Mouse (Mus musculus): ENCODE measurements around the gene Cdc123. TPM values are rescaled to one million over a fixed set of nuclear protein-coding genes. Genes with fewer than 3 reads are reported as not detected.
A peak's percentile ranks its signal among the peaks of the same experiment; 100 is the strongest.

Gene Cdc123
- total RNA-seq, 2 experiments from 2014 or later: 103 to 122 TPM

DNA sequence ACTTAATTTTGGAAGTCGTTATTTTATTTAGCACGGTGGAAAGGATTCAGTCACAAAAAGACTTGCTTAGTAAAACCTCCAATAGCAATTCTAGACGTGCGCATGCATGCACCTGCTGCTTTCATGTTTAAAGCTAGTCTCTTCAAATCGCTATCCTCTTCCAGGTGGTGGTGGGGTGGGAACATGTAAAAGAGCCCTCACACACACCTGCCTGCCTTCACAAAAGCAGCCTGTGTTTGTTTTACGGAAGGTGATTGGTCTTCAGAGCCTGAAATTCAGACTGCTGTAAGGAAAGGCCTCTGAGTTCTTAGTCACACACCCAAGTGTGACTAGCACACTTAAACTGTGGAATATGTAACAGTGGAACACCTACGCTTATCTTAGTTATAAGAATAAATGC lies 39.7 kb downstream of the Cdc123 start:
- no peak for DNase-seq (ENCODE audit: low spot score in 2 of 2)

DNA sequence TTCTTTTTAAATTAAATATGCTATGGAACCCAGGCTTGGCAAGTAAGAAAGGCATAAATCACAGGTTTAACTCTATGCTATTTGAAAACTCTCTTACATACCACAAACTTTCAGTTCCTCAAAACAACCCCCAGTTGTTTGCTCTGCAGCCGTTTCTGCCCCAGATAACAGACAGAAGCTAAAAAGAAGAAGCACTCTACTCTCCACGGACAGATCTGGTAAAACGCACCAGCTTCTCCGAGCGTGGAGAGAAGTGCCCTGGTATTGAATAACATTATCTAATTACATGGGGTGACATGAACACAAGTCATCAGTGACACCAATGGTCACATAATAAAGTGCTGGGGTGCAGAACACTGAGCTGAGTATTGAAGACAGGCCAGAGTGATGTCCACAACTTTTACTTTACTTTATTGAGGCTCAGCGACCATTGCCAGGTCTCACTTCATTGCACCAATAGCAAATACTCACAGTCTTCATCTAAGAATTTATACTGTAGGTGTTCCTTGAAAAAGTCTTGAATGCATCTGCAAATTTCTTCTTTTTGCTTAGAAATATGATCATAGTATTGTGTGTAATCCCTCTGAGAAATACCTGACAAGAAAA lies 40.4 kb downstream of the Cdc123 start:
- DNase-seq (ENCODE audit: low spot score in 2 of 2): no peak

DNA sequence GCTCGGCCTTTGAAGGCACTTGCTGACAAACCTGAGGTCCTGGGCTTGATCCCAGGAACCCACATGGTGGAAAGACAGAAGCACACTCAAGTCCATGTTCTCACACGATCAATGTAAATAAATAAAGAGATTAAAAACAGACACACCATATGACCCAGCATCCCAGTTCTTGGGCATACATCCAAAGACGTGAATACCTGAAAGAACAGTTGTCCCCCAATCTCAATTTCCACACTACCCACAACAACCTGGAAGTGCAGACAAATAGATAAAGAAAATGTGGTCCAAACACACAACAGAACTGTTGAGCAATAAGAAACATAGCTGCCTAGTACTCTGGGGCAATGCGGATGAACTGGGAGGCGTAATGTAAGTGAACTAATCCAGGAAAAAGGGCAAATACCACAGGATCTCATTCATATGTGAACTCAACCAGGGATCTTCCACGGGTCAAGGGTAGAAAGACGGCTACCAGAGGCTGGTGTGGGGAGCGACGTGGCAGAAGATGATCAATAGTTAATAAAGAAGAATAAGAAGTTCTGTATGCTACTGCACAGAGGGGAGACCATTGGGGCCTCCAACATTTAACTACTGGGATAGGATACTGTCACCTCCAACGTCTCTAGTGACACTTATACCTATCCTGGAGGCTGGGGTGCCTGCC lies 42.9 kb downstream of the Cdc123 start:
- no peak for DNase-seq (ENCODE audit: low spot score in 2 of 2)

DNA sequence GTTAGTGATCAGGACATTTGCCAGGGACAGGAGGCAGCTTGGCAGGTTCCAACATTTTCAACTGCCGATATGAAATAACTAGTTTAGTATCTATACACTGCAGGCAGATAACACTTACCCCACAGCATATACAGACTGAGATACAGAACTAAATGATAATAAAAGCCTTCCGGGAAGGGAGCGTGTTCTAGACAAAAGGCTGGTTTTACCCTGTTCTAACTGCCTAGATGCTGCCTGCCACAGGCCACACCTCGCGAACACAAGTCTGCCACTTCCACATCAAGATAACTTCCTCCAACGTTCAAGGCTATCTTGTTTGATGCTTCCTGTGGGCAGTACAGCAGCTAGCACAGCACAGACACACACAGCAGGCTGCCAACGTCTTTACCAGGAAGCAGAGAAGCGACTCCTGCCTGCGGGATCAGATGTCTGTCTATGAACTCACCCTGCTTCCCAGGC lies 43.8 kb downstream of the Cdc123 start:
- no peak for DNase-seq (ENCODE audit: low spot score in 2 of 2)

DNA sequence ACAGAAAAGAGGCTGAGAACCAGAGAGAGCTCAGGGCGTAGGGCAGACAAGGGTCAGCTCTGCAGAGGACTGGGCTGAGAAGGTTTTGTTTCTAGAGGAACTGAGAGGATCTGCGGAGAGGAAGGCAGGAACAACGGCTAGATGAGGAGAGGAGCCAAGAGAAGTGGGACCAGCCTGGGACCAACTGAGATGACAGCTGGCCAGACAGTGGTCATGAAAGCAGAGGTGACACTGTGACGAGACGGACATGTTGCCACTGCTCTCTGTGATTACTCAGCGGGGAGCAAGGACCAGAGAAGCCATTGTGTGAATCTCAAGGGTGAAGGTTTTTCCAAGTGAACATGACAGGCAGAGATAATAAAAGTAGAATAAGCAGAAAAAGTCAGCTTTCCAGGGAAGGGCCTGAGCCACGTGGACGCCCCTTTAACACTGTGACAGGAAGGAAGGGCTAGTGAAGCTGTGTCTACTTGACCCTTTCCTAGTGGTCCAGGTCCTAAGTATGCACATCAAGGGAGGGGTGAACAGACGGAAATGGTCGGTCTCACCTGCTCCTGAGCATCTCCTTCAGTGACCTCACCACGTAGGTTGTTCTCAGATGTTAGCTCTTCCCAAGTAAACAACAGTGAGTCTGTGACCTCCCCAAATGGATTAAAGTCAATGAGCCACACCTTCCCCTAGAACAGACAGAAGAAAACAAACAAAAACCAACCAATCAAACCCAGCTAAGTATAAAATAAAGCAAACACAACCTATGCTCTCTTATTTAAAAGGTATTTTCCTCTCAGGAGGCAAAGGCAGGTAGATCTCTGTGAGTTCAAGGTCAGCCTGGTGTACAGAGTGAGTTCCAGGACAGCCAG lies 46.9 kb downstream of the Cdc123 start:
- DNase-seq (ENCODE audit: low spot score in 2 of 2): no peak

DNA sequence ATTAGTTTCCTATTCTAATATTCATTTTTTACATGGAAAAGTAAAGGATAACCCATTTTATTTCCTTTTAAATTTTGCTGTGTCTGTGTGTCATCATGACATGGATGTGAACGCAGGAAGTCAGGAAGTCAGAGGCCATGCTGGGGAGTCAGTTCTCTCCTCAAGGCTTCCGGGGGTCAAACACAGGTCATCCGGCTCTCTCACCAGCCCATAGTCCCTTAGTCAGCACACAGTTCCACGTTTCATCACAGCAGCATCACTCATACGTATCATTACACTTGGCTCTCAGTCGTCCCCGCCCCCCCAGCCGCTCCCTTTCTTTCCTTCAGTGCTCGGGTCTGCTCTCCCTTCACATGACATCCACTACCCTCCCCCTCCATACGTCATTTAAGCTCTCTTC lies 51.2 kb downstream of the Cdc123 start:
- DNase-seq (ENCODE audit: low spot score in 2 of 2): no peak

DNA sequence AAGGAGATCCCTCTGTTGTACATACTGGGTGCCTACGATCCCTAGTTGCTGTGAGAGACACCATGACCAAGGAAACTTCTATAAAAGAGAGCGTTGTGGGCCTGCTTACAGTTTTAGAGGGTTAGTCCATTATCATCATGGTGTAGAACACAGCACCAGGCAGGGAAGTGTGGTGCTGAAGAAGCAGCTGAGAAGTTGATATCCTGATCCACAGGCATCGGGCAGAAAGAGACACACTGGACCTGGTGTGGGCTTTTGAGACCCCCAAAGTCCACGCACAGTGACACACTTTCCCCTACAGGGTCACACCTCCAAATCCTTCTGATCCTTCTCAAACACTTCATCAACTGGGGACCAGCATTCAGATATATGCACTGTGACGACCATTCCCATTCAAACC lies 52.9 kb downstream of the Cdc123 start:
- no peak for DNase-seq (ENCODE audit: low spot score in 2 of 2)

DNA sequence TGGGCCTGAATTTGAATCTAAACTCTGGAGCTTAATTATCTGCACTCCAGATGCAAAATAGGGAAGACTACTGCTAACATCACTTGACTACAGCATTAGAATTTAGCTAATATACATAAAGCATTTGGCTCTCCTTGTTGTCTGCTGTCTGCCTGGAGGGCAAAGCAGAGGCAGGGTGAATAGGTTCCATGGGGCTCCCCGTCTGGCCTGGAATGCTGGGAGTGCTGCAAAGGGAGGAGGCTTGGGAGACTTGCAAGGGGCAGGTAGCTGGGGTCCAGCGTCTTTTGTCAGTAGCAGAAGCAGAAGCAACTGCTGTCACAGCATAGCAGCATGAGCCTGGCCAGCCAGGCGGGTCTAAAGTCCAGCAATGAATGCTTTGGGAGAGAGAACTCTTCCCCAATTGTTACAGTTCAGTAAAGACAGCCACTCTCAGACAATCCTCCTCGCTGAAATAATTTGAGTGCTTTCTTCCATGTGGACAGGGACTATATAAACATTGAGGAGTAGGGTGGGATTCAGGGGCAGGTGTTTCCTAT lies 55.3 kb downstream of the Cdc123 start:
- no peak for DNase-seq (ENCODE audit: low spot score in 2 of 2)

DNA sequence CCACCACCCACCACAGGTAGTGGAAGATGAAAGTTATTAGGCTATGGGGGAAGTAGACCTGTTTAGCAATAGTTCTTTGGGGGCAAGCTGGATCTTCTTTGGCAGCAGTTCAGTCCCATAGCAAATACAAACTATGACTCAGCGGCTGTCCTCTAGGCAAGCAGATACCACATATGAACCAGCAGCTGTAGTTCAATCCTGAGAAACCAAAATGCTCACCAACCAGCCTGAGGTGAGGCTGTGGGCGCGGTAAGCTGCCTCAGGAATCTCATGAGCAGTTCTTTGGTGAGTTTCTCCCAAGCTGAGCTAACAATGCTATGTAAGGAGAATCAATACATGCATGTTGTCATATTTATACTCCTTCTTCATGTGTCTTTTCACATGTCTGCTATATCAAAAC lies 57.6 kb downstream of the Cdc123 start:
- DNase-seq (ENCODE audit: low spot score in 2 of 2): no peak

DNA sequence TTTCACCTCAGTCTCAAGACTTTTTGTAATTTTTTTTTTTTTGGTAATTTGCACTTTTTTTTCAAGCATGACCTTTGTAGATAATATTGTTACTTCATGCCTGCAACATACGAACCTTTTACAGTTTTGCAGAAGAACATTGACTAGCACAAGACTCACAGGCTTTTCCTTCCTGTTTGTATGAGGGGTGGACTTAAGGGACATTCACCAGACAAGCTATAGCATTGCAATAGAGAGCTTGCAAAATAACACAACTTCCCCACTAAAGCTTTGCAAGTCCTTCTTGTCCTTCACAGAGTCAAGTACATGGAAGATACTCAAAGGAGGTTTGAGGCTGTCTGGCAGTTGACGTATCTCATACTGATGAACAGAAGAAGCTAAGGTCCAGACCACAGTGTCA lies 72.5 kb downstream of the Cdc123 start:
- DNase-seq (ENCODE audit: low spot score in 2 of 2): no peak

DNA sequence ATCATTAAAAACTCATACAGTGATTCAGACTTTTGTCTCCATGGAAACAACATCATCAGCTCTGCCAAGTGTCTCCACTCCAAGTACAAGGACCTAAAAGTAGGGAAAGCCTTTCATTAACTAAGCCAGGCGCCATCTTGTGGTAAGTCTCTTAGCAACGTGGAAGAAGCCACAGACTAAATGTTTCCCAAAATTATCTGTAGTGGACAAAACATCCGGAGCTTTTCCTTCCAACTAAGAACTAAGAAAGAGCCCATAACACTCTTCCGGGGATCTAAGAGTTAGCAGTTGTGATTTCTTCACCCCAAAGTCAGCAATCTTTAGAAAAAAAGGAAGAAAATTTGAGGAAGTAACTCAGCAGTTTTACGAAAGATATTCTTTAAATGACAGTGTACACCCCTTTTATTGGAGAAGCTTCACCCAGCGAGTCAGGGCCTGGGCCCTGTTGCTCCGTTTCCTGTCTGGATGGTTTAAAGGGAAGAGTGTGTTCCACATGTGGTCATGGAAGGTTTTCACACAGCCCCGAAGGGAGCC lies 74.2 kb downstream of the Cdc123 start:
- DNase-seq (ENCODE audit: low spot score in 2 of 2): peak in 1 of 2 experiments; percentile 20

DNA sequence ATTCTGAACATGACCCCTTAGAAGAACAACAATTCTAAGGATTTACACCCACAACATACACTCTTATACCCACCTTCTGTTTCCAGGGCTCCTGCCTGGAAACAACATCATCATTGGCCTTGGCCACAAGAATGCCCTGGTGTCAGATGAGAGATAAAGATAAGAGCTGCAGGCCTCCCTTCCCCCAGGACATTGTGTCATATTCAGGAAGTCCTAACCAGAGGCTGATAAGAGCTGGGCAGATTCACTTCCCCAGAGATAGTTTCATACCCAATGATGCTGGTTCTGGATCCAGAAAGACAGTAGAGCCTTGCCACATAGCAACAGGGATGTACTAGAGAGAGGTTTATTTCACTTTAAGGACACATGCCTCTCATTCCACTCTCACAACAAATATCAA lies 75.3 kb downstream of the Cdc123 start:
- no peak for DNase-seq (ENCODE audit: low spot score in 2 of 2)

DNA sequence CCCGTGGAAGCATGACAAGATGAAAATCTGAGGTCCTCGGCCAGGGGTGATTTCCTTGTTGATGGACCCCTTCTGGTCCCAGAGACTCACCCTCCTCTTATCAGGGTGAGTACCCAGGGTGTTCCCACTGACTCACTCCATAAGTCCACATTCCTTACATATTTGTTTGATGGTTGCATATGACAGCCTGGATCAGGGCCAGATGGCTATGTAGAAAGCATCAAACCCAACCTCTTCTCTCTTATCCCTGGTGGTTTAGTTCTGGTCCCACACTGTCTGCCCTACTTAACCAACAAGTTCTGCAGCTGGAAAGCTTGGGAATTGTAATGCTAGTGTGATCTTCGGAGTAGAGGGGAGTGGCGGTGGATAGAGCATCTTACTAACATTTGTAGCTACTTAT lies 76.0 kb downstream of the Cdc123 start:
- no peak for DNase-seq (ENCODE audit: low spot score in 2 of 2)

DNA sequence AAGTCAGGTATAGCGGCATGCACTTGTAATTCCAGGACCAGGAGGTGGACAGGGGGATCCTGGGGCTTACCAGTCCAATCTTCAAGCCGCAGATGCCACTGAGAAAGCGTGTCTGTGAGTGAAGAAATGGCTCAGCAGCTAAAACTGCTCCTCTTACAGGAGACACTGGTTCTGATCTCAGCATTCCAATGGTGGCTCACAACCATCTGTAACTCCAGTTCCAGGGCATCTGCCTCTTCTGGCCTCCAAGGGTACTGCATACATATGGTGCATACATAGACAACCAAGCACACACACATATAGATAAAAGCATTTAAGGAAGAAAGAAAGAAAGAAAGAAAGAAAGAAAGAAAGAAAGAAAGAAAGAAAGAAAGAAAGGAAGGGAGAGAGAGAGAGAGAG lies 82.9 kb downstream of the Cdc123 start:
- no peak for DNase-seq (ENCODE audit: low spot score in 2 of 2)

DNA sequence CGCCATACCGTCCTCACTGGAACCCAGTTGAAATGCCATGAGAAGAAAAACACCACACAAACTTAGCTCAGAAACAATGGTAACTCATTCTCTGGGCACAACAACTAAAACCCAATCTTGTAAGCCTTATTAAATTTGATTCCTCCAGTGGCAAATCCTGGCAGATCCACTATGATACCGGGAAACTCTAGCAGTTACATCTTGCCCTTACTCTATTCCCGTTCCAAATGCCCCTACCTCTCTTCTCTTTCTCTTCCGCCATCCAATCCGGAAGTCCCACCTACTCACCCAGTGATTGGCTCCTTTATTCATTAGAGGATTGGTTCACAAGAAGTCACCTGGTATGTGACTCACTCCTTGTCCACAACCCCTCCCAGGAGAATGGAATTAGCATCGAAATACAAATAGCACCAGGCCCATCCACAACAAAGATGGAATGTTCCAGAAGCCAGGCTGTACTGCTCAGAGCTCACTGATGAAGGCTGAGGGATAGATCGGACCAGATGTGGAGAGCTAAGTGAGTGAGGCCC lies 84.4 kb downstream of the Cdc123 start:
- DNase-seq (ENCODE audit: low spot score in 2 of 2): no peak

DNA sequence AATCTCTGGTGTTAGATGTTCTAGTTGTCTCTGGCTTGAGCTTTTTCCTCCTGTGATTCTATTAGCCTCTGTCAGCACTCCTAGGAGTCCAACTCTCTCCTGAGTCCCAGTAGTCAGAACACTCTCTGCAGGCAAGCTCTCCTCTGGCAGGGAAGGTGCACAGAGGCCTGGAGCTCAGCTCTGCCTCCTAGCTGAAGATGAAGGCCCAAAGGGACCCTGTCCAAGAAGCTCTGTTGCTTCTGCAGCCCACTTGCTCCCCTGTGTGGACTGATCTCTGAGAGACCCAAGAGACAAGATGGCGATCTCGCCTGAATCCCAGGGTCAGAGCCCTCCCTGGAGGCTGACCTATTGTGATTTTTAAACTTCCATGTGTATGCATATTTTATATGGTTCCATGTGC lies 86.4 kb downstream of the Cdc123 start:
- no peak for DNase-seq (ENCODE audit: low spot score in 2 of 2)

DNA sequence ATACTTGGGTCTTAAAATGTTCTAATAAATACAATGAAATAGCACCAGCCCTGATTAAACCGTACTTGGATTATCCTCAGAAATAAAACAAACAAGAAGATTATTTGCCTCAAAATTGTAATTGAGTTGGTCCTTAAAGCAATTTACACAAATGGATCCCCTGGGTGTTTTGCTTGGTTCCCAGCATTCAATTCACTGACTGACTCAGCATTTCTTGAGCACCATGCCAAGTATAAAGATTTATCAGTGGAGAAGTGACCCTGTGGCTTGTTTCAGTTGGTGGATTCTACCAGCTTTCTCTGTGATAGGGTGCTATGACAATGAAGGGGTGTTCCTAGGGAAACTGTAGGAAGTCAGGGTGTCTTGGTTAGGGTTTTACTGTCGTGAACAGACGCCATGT lies 94.1 kb downstream of the Cdc123 start:
- no peak for DNase-seq (ENCODE audit: low spot score in 2 of 2)

DNA sequence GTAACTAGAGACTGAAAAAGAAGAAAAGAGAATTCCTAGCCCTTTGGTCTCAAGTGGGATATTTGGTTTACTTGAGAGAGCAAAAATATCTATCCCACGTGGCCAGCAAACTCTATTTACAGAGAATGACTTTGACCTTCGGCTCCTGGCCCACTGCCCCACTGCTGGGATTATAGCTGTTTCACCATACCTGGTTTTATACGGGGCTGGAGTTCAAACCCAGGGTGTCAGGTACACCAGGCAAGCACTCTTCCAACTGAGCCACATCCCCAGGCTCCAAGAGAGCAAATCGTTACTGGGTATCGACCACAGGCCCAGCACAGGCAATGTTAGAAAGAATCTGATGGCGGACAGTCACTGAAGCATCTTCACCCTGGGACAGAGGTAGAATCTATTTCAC lies 95.8 kb downstream of the Cdc123 start:
- no peak for DNase-seq (ENCODE audit: low spot score in 2 of 2)

DNA sequence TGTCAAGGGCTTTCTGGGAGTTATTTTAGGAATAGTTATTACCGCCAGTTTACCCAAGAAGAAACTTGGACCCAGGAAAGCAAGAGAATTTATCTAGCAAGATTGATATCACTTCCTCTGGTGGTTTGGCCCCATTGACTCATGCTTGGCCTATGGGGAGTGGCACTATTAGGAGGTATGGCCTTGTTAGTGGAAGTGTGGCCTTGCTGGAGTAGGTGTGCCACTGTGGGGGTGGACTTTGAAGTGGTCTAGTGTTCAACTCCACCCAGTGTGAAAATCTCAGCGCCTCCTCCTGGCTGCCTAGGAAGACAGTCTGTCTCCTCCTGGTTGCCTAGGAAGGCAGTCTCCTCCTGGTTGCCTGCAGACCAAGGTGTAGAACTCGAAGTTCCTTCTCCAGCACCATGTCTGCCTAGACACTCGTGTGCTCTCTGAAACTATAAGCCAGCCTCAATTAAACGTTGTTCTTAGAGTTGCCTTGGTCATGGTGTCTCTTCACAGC lies 97.4 kb downstream of the Cdc123 start:
- DNase-seq (ENCODE audit: low spot score in 2 of 2): no peak

DNA sequence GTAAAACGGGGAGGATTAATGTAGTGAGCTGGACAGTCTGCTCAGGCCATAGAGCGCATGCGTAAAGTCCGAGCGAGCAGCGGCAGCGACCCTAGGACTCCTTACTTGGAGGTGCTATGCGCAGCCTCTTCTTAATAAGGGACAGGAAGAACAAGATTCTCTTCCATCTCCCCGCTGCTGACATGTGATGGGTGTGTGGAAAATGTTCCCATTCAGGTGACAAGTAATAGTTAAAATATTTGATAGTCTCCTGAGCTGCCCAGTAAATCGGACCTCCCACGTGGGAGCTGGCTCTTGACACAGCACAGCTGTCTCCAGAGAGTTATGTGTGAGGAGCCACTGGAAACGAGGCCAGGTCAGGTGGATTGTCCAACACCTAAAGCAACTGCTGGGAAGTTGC lies 98.4 kb downstream of the Cdc123 start:
- DNase-seq (ENCODE audit: low spot score in 2 of 2): no peak
